Mouse (Mus musculus) heart, embryonic 16.5 days (tissue): Measurements from ENCODE around the gene L3mbtl2. TPM values are rescaled to one million over a fixed set of nuclear protein-coding genes. Genes with fewer than 3 reads are reported as not detected.

Experiments used
- ATAC-seq: fragments of 200-750 bp; cut with Nextera tagmentation; replicated peaks from 2 replicates; pipeline ENCODE4 v1.8.0; 2017; ENCODE audit warnings: moderate number of reproducible peaks; ENCODE audit not compliant: insufficient read depth, low FRiP score; ENCODE audit errors: extremely low read depth
- H3K27ac ChIP-seq: fragments of 300-500 bp; sonication (generic); 2 replicates; pipeline ENCODE4 v1.5.1; 2014; ENCODE audit warnings: mild to moderate bottlenecking, low read length, control low read depth, moderate library complexity
- H3K27me3 ChIP-seq: fragments of 300-500 bp; sonication (generic); 2 replicates; pipeline ENCODE4 v1.6.1; 2014; ENCODE audit warnings: low read length, mixed read lengths; ENCODE audit not compliant: control insufficient read depth, insufficient read depth
- H3K36me3 ChIP-seq: fragments of 300-500 bp; sonication (generic); 2 replicates; pipeline ENCODE4 v1.6.1; 2014; ENCODE audit not compliant: control insufficient read depth, insufficient read depth
- H3K4me1 ChIP-seq: fragments of 300-500 bp; sonication (generic); 2 replicates; pipeline ENCODE4 v1.6.1; 2014; ENCODE audit warnings: low read length, mixed read lengths; ENCODE audit not compliant: control insufficient read depth, insufficient read depth
- H3K4me2 ChIP-seq: fragments of 300-500 bp; sonication (generic); 2 replicates; pipeline ENCODE4 v1.6.1; 2014; ENCODE audit warnings: low read depth, mild to moderate bottlenecking, control low read depth, low read length
- H3K4me3 ChIP-seq: fragments of 300-500 bp; sonication (generic); 2 replicates; pipeline ENCODE4 v1.5.1; 2014; ENCODE audit warnings: mild to moderate bottlenecking, control low read depth, low read length
- H3K9ac ChIP-seq: fragments of 300-500 bp; sonication (generic); 2 replicates; pipeline ENCODE4 v1.6.1; 2014; ENCODE audit warnings: low read length, control low read depth
- H3K9me3 ChIP-seq: fragments of 300-500 bp; sonication (generic); replicated peaks from 2 replicates; pipeline ENCODE4 v1.6.1; 2016; ENCODE audit warnings: low read length; ENCODE audit not compliant: control insufficient read depth
- WGBS: fragments of 180-500 bp; shearing (Covaris S2); extraction: QIAGEN DNeasy Blood & Tissue Kit; methylation state at CpG from one replicate; pipeline ENCODE4 v1.1.7; 2014; 5-methylcytosine and 5-hydroxymethylcytosine counted together
- polyA plus RNA-seq: library from polyadenylated mRNA; unstranded; fragments of >200 nt; fragmentation: Nextera tagmentation; extraction: Ambion mirVana; gene quantifications from 2 replicates; pipeline ENCODE4 v1.2.1, GENCODE M21; 2015

Gene L3mbtl2
- polyA plus RNA-seq, 1 experiment from 2014 or later: 16.9 TPM

GRCm38 (mm10) chr15:81680301-81680805, 16.7 kb downstream of the L3mbtl2 start:
- WGBS: 95% methylated on average over 4 of the region's 4 CpGs

GRCm38 (mm10) chr15:81693366-81693966, 29.8 kb downstream of the L3mbtl2 start:
- Histone ChIP-seq H3K27me3 (peaks cover 37% of the 10 kb centered on the region), H3K9ac (peak overlapping the region; percentile 84), H3K4me3 (peak overlapping the region; percentile 67), H3K9me3 (no peaks in the 10 kb centered on the region), H3K4me1 (peaks cover 10% of the 10 kb centered on the region), H3K36me3 (no peaks in the 10 kb centered on the region), H3K27ac (no peak overlapping the region), H3K4me2 (peak overlapping the region; percentile 99)
- ATAC-seq: no peak
- 4% methylated on average over 41 of the region's 41 CpGs for WGBS

More at GRCm38 (mm10) chr15:81680301-81680805, 16.7 kb downstream of the L3mbtl2 start:
- no peak overlapping the region for H3K9ac ChIP-seq
- no peaks in the 10 kb centered on the region for H3K4me1 ChIP-seq
- no peak for ATAC-seq
- H3K4me2 ChIP-seq: no peak overlapping the region
- peaks cover 7% of the 10 kb centered on the region; the same call in 1 of the 2 replicates for H3K36me3 ChIP-seq
- H3K27me3 ChIP-seq: no peaks in the 10 kb centered on the region
- no peak overlapping the region for H3K4me3 ChIP-seq
- no peak overlapping the region for H3K27ac ChIP-seq
- no peaks in the 10 kb centered on the region for H3K9me3 ChIP-seq

- Histone ChIP-seq H3K27ac (no peak overlapping the region), H3K36me3 (no peaks in the 10 kb centered on the region), H3K27me3 (peaks cover 37% of the 10 kb centered on the region), H3K4me2 (peak overlapping the region; percentile 99), H3K4me1 (peaks cover 10% of the 10 kb centered on the region), H3K9me3 (no peaks in the 10 kb centered on the region), H3K4me3 (peak overlapping the region; percentile 67), H3K9ac (peak overlapping the region; percentile 84)
- WGBS: under 1% methylated on average over 103 of the region's 107 CpGs
- ATAC-seq: peak; percentile 85
Observed at GRCm38 (mm10) chr15:81693967-81694881, 30.5 kb downstream of the L3mbtl2 start.

GRCm38 (mm10) chr15:81694891-81695290, 31.2 kb downstream of the L3mbtl2 start:
- peak overlapping the region; percentile 84 for H3K9ac ChIP-seq
- 27% methylated on average over 19 of the region's 19 CpGs for WGBS
- peak overlapping the region; percentile 67 for H3K4me3 ChIP-seq
- peaks cover 10% of the 10 kb centered on the region for H3K4me1 ChIP-seq
- peak overlapping the region; percentile 99 for H3K4me2 ChIP-seq
- no peaks in the 10 kb centered on the region for H3K9me3 ChIP-seq
- no peak overlapping the region for H3K27ac ChIP-seq
- ATAC-seq: no peak
- H3K27me3 ChIP-seq: peaks cover 37% of the 10 kb centered on the region
- H3K36me3 ChIP-seq: no peaks in the 10 kb centered on the region

- H3K27me3 ChIP-seq: peaks cover 29% of the 10 kb centered on the region
Observed at GRCm38 (mm10) chr15:81697175-81697574, 33.5 kb downstream of the L3mbtl2 start, which contains the start of gene Chadl. Chadl (minus strand) TSS chr15:81697287.

GRCm38 (mm10) chr15:81697847-81698246, 34.2 kb downstream of the L3mbtl2 start:
- H3K4me3 ChIP-seq: no peak overlapping the region
- no peak for ATAC-seq
- no peak overlapping the region for H3K27ac ChIP-seq
- H3K36me3 ChIP-seq: no peaks in the 10 kb centered on the region
- no peak overlapping the region for H3K9ac ChIP-seq
- no peaks in the 10 kb centered on the region for H3K9me3 ChIP-seq
- 44% methylated on average over 3 of the region's 3 CpGs for WGBS
- peaks cover 10% of the 10 kb centered on the region for H3K4me1 ChIP-seq
- peaks cover 22% of the 10 kb centered on the region for H3K27me3 ChIP-seq
- H3K4me2 ChIP-seq: no peak overlapping the region

More at GRCm38 (mm10) chr15:81697175-81697574, 33.5 kb downstream of the L3mbtl2 start, which contains the start of gene Chadl:
- no peaks in the 10 kb centered on the region for H3K36me3 ChIP-seq
- no peak for ATAC-seq
- WGBS: 55% methylated on average over 7 of the region's 7 CpGs
- no peak within 1 kb of the TSS for H3K4me2 ChIP-seq
- H3K27ac ChIP-seq: no peak within 1 kb of the TSS
- peaks cover 10% of the 10 kb centered on the region for H3K4me1 ChIP-seq
- no peaks in the 10 kb centered on the region for H3K9me3 ChIP-seq
- no peak within 1 kb of the TSS for H3K9ac ChIP-seq
- H3K4me3 ChIP-seq: no peak within 1 kb of the TSS

- no peak for ATAC-seq
Observed at GRCm38 (mm10) chr15:81698532-81698931, 34.8 kb downstream of the L3mbtl2 start.

GRCm38 (mm10) chr15:81700161-81700560, 36.5 kb downstream of the L3mbtl2 start:
- Histone ChIP-seq H3K4me1 (no peaks in the 10 kb centered on the region), H3K9me3 (no peaks in the 10 kb centered on the region), H3K9ac (no peak overlapping the region), H3K36me3 (peaks cover 15% of the 10 kb centered on the region), H3K4me2 (no peak overlapping the region), H3K27ac (no peak overlapping the region), H3K4me3 (no peak overlapping the region), H3K27me3 (peaks cover 9% of the 10 kb centered on the region)
- WGBS: 58% methylated on average over 2 of the region's 2 CpGs
- no peak for ATAC-seq

More at GRCm38 (mm10) chr15:81698532-81698931, 34.8 kb downstream of the L3mbtl2 start:
- no peak overlapping the region for H3K4me2 ChIP-seq
- no peak overlapping the region for H3K27ac ChIP-seq
- H3K4me3 ChIP-seq: no peak overlapping the region
- no peaks in the 10 kb centered on the region for H3K9me3 ChIP-seq
- peaks cover 7% of the 10 kb centered on the region for H3K4me1 ChIP-seq
- H3K36me3 ChIP-seq: peaks cover 1% of the 10 kb centered on the region
- H3K9ac ChIP-seq: no peak overlapping the region
- peaks cover 16% of the 10 kb centered on the region for H3K27me3 ChIP-seq
- WGBS: 62% methylated on average over 2 of the region's 2 CpGs
